ENCODE assay signal across 13 mouse cellular contexts in genomic region chr1:133102108-133102507, GRCm38 (mm10). TPM values are rescaled to one million over a fixed set of nuclear protein-coding genes. Genes with fewer than 3 reads are reported as not detected.
DNase-seq lines count a peak whose midpoint lies in the region; ATAC-seq and TF ChIP-seq lines count a peak whose summit lies in the region.
"Had no signal": no experiment of that assay in that cellular context is flagged by ENCODE, and none has a peak within 500 bp of the region (broad histone marks: within the 10 kb centered on the region; RNA-seq: fewer than 3 reads in every experiment).

No protein-coding gene starts in this region.

- H3K9me3 ChIP-seq in intestine, embryonic 14.5 days (ENCODE audit: control insufficient read depth, low read length): no peaks in the 10 kb centered on the region
- no peaks in the 10 kb centered on the region for H3K9me3 ChIP-seq in intestine, postnatal 0 days (ENCODE audit: control insufficient read depth)
- H3K9me3 ChIP-seq in liver, embryonic 16.5 days (replicated peaks; ENCODE audit: control insufficient read depth, low read length): no peaks in the 10 kb centered on the region
- H3K9me3 ChIP-seq in liver, embryonic 11.5 days (ENCODE audit: control insufficient read depth, low read length): no peaks in the 10 kb centered on the region
- H3K9me3 ChIP-seq in stomach, postnatal 0 days (ENCODE audit: control insufficient read depth, low read length): no peaks in the 10 kb centered on the region
- H3K9me3 ChIP-seq: embryonic facial prominence, embryonic 12.5 days; embryonic facial prominence, embryonic 15.5 days; hindbrain, embryonic 12.5 days; hindbrain, embryonic 15.5 days had no signal

- 0 out of 2 replicates have a peak, but pooled peaks have one; percentile 26 for ATAC-seq in intestine, embryonic 14.5 days (replicated peaks; ENCODE audit: low FRiP score, low TSS enrichment, low read depth)
- no peak for ATAC-seq in intestine, postnatal 0 days
- peak; percentile 16; the same call in 1 of the 2 replicates for ATAC-seq in liver, embryonic 16.5 days (ENCODE audit: low read depth)
- ATAC-seq in liver, embryonic 11.5 days (replicated peaks; ENCODE audit: low FRiP score): no peak
- ATAC-seq in stomach, postnatal 0 days (ENCODE audit: low FRiP score, low TSS enrichment): 0 out of 2 replicates have a peak, but pooled peaks have one; percentile 6

- TF ChIP-seq CTCF in intestine, postnatal 0 days (IDR thresholded peaks at IDR 0.05; ENCODE audit: low read depth): no peak
- TF ChIP-seq CTCF in stomach, postnatal 0 days (IDR thresholded peaks at IDR 0.05; ENCODE audit: low read depth): no peak

- H3K36me3 ChIP-seq in intestine, embryonic 14.5 days (ENCODE audit: control insufficient read depth, insufficient read depth, low read length): peaks cover 60% of the 10 kb centered on the region
- peaks cover 82% of the 10 kb centered on the region for H3K36me3 ChIP-seq in intestine, postnatal 0 days (ENCODE audit: control insufficient read depth, insufficient read depth)
- no peaks in the 10 kb centered on the region for H3K36me3 ChIP-seq in liver, embryonic 16.5 days (ENCODE audit: control insufficient read depth, insufficient read depth)
- peaks cover 13% of the 10 kb centered on the region; the same call in 1 of the 2 replicates for H3K36me3 ChIP-seq in liver, embryonic 11.5 days (ENCODE audit: control insufficient read depth, insufficient read depth, low read length)
- H3K36me3 ChIP-seq in stomach, postnatal 0 days (ENCODE audit: control insufficient read depth, insufficient read depth, low read length): peaks cover 22% of the 10 kb centered on the region

- no peak overlapping the region for H3K9ac ChIP-seq in intestine, embryonic 14.5 days (ENCODE audit: low read length)
- H3K9ac ChIP-seq in intestine, postnatal 0 days (ENCODE audit: low read depth, low read length): no peak overlapping the region
- no peak overlapping the region for H3K9ac ChIP-seq in liver, embryonic 16.5 days (ENCODE audit: low read depth, low read length)
- no peak overlapping the region for H3K9ac ChIP-seq in liver, embryonic 11.5 days (ENCODE audit: low read depth, low read length)
- H3K9ac ChIP-seq in stomach, postnatal 0 days (ENCODE audit: low read length): no peak overlapping the region
- H3K9ac ChIP-seq: embryonic facial prominence, embryonic 12.5 days; embryonic facial prominence, embryonic 15.5 days; forebrain, postnatal 0 days; hindbrain, embryonic 12.5 days; hindbrain, embryonic 15.5 days had no signal

- H3K4me3 ChIP-seq in intestine, embryonic 14.5 days (ENCODE audit: low read depth, low read length): no peak overlapping the region
- H3K4me3 ChIP-seq in intestine, postnatal 0 days (ENCODE audit: low read depth, low read length): no peak overlapping the region
- no peak overlapping the region for H3K4me3 ChIP-seq in liver, embryonic 16.5 days (ENCODE audit: low read depth, low read length)
- H3K4me3 ChIP-seq in liver, embryonic 11.5 days (ENCODE audit: low read depth, low read length): no peak overlapping the region
- H3K4me3 ChIP-seq in stomach, postnatal 0 days (ENCODE audit: low read depth, low read length): no peak overlapping the region
- H3K4me3 ChIP-seq: embryonic facial prominence, embryonic 12.5 days; embryonic facial prominence, embryonic 15.5 days; gastrocnemius, adult 2 months; hindbrain, embryonic 12.5 days; hindbrain, embryonic 15.5 days had no signal

- H3K4me2 ChIP-seq in intestine, embryonic 14.5 days (ENCODE audit: low read length): no peak overlapping the region
- no peak overlapping the region for H3K4me2 ChIP-seq in intestine, postnatal 0 days (replicated peaks; ENCODE audit: low read depth)
- no peak overlapping the region for H3K4me2 ChIP-seq in liver, embryonic 16.5 days (ENCODE audit: low read depth, low read length)
- no peak overlapping the region for H3K4me2 ChIP-seq in liver, embryonic 11.5 days
- H3K4me2 ChIP-seq in stomach, postnatal 0 days (replicated peaks; ENCODE audit: low read depth): no peak overlapping the region
- H3K4me2 ChIP-seq: embryonic facial prominence, embryonic 12.5 days; embryonic facial prominence, embryonic 15.5 days; heart, embryonic 11.5 days; hindbrain, embryonic 12.5 days; hindbrain, embryonic 15.5 days had no signal

- no peaks in the 10 kb centered on the region for H3K27me3 ChIP-seq in intestine, embryonic 14.5 days (replicated peaks; ENCODE audit: control insufficient read depth, insufficient read depth, low read length)
- no peaks in the 10 kb centered on the region for H3K27me3 ChIP-seq in intestine, postnatal 0 days (replicated peaks; ENCODE audit: control insufficient read depth, insufficient read depth, low read length)
- H3K27me3 ChIP-seq in liver, embryonic 16.5 days (ENCODE audit: control insufficient read depth, insufficient read depth, low read depth, low read length): no peaks in the 10 kb centered on the region
- H3K27me3 ChIP-seq in liver, embryonic 11.5 days (replicated peaks; ENCODE audit: control insufficient read depth, insufficient read depth, low read length): no peaks in the 10 kb centered on the region
- H3K27me3 ChIP-seq in stomach, postnatal 0 days (ENCODE audit: control insufficient read depth, insufficient read depth, low read length): no peaks in the 10 kb centered on the region
- H3K27me3 ChIP-seq: embryonic facial prominence, embryonic 12.5 days; embryonic facial prominence, embryonic 15.5 days; hindbrain, embryonic 12.5 days; hindbrain, embryonic 15.5 days had no signal

- TF ChIP-seq EP300 in stomach, postnatal 0 days (optimal IDR thresholded peaks at IDR 0.05): no peak

- WGBS in intestine, embryonic 14.5 days: 87% methylated on average over 5 of the region's 5 CpGs
- WGBS in intestine, postnatal 0 days: 87% methylated on average over 5 of the region's 5 CpGs
- 76% methylated on average over 5 of the region's 5 CpGs for WGBS in liver, embryonic 16.5 days (ENCODE audit: insufficient replicate concordance)
- WGBS in liver, embryonic 11.5 days: 81% methylated on average over 5 of the region's 5 CpGs
- WGBS in stomach, postnatal 0 days: 72% methylated on average over 5 of the region's 5 CpGs

- no peak for DNase-seq in intestine, embryonic 14.5 days (ENCODE audit: low spot score)
- DNase-seq in liver, embryonic 11.5 days (ENCODE audit: low spot score): no peak
- no peak for DNase-seq in stomach, postnatal 0 days (ENCODE audit: low spot score)
- no peak for DNase-seq in adrenal gland, postnatal 4 days (ENCODE audit: low spot score in 2 of 2)

- H3K4me1 ChIP-seq in intestine, embryonic 14.5 days (replicated peaks; ENCODE audit: control insufficient read depth, insufficient read depth, low read length): no peaks in the 10 kb centered on the region
- H3K4me1 ChIP-seq in intestine, postnatal 0 days (replicated peaks; ENCODE audit: control insufficient read depth, insufficient read depth, low read length): no peaks in the 10 kb centered on the region
- H3K4me1 ChIP-seq in liver, embryonic 16.5 days (ENCODE audit: control insufficient read depth, low read depth, low read length): peaks cover 2% of the 10 kb centered on the region
- no peaks in the 10 kb centered on the region; the same call in 1 of the 2 replicates for H3K4me1 ChIP-seq in liver, embryonic 11.5 days (replicated peaks; ENCODE audit: control insufficient read depth, insufficient read depth, low read length)
- no peaks in the 10 kb centered on the region for H3K4me1 ChIP-seq in stomach, postnatal 0 days (replicated peaks; ENCODE audit: control insufficient read depth, insufficient read depth)
- H3K4me1 ChIP-seq: hindbrain, embryonic 15.5 days had no signal

- H3K27ac ChIP-seq in intestine, embryonic 14.5 days (ENCODE audit: low read depth): no peak overlapping the region
- H3K27ac ChIP-seq in intestine, postnatal 0 days (ENCODE audit: low read depth, low read length): no peak overlapping the region
- H3K27ac ChIP-seq in liver, embryonic 16.5 days (ENCODE audit: low read length): no peak overlapping the region
- H3K27ac ChIP-seq in liver, embryonic 11.5 days (ENCODE audit: low read depth, low read length): no peak overlapping the region
- H3K27ac ChIP-seq in stomach, postnatal 0 days (replicated peaks): no peak overlapping the region
- H3K27ac ChIP-seq: embryonic facial prominence, embryonic 12.5 days; embryonic facial prominence, embryonic 15.5 days; gastrocnemius, adult 2 months; hindbrain, embryonic 12.5 days; hindbrain, embryonic 15.5 days had no signal

RNA-seq across cellular contexts. Expression of gene Ppp1r15b, which starts 28.8 kb away (rescaled TPM):
- polyA plus RNA-seq in intestine, embryonic 14.5 days (2014; fragmentation: Nextera tagmentation; extraction: Ambion mirVana): 50.6 and 54.4 TPM in 2 replicates
- polyA plus RNA-seq in intestine, postnatal 0 days (2015; fragmentation: Nextera tagmentation; extraction: Ambion mirVana): 28.5 and 33.0 TPM in 2 replicates
- 46.1 and 48.9 TPM in 2 replicates for polyA plus RNA-seq in liver, embryonic 16.5 days (2015; fragmentation: Nextera tagmentation; extraction: Ambion mirVana)
- polyA plus RNA-seq in liver, embryonic 11.5 days (2014; fragmentation: Nextera tagmentation; extraction: Ambion mirVana): 89.0 and 95.4 TPM in 2 replicates
- 20.7 and 22.3 TPM in 2 replicates for polyA plus RNA-seq in stomach, postnatal 0 days (2015; fragmentation: Nextera tagmentation; extraction: Ambion mirVana)
- 10 to 100 TPM; 71.6 to 75.0 TPM for total RNA-seq in adrenal gland, postnatal 4 days (2021)

RNA-seq across cellular contexts. Expression of gene Pik3c2b, which starts 56.6 kb away (rescaled TPM):
- 9.8 and 11.4 TPM in 2 replicates for polyA plus RNA-seq in intestine, embryonic 14.5 days (2014; fragmentation: Nextera tagmentation; extraction: Ambion mirVana)
- polyA plus RNA-seq in intestine, postnatal 0 days (2015; fragmentation: Nextera tagmentation; extraction: Ambion mirVana): 3.1 TPM in 2 replicates
- polyA plus RNA-seq in liver, embryonic 16.5 days (2015; fragmentation: Nextera tagmentation; extraction: Ambion mirVana): 0.85 and 1.2 TPM in 2 replicates
- 3.4 and 3.5 TPM in 2 replicates for polyA plus RNA-seq in liver, embryonic 11.5 days (2014; fragmentation: Nextera tagmentation; extraction: Ambion mirVana)
- 4.2 and 4.7 TPM in 2 replicates for polyA plus RNA-seq in stomach, postnatal 0 days (2015; fragmentation: Nextera tagmentation; extraction: Ambion mirVana)
- total RNA-seq in adrenal gland, postnatal 4 days (2021): 10 to 100 TPM; 11.0 to 11.2 TPM

Comparison
In these comparisons a context has a peak if more than half of its experiments do, and no peak if none do; other contexts are left out.
1. ATAC-seq: peak in intestine, embryonic 14.5 days (single experiment), liver, embryonic 16.5 days (single experiment) and stomach, postnatal 0 days (single experiment); none in intestine, postnatal 0 days (single experiment) and liver, embryonic 11.5 days (single experiment).